Mouse (Mus musculus): Measurements from ENCODE around the gene Btnl10.

- TF ChIP-seq CTCF (IDR thresholded peaks at IDR 0.05; ENCODE audit: extremely low read depth, insufficient read length, insufficient replicate concordance, low read depth, low read length) = no peak
- TF ChIP-seq POLR2A (IDR thresholded peaks at IDR 0.05; ENCODE audit: low read depth, low read length) = no peak
Measured at GRCm38 (mm10) chr11:58969659-58970058, 52.0 kb downstream of the Btnl10 start.
